Mouse (Mus musculus): ENCODE data around the gene Slc12a5.

- no peak for TF ChIP-seq CTCF (IDR thresholded peaks at IDR 0.05; ENCODE audit: low read depth)
- TF ChIP-seq EP300 (optimal IDR thresholded peaks at IDR 0.05), result no peak
Measured at GRCm38 (mm10) chr2:165010351-165010750, 49.7 kb downstream of the Slc12a5 start.

Data from stomach, postnatal 0 days (tissue).